Mouse (Mus musculus): ENCODE results near the gene Itih5.

DNA sequence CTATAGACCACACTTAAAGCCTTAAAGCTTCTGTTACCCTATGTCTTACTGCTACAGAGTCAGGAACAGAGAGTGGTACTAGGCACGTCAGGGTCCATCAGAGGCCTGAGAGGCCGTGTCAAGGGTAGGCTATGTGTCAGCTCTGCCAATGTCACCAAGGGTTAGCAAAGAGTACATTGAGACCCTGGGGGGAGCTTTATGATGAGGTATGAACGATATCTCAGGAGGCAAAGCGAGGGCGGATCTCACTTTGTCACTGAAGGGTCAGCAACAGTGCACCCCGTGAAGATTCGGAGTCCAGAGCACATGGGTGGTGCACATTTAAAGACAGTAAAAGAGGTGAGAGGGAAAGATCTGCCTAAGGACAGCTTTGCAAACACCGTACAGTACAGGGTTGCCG is 148.6 kb downstream of the Itih5 start:
- TF ChIP-seq CTCF (conservative IDR thresholded peaks at IDR 0.05; ENCODE audit: low read length), result no peak
- TF ChIP-seq NANOG (IDR thresholded peaks at IDR 0.05; ENCODE audit: borderline replicate concordance, low read length), result no peak
